Mouse (Mus musculus) thymus, adult 2 months (tissue): ENCODE results near the gene Ubl4b. TPM values are rescaled to one million over a fixed set of nuclear protein-coding genes. Genes with fewer than 3 reads are reported as not detected.

Source experiments
- DNase-seq: peaks from one replicate; pipeline ENCODE4 v3.0.0; 2021
- H3K27ac ChIP-seq: fragments of 200-500 bp; 2 replicates; pipeline ENCODE4 v1.5.1; 2012; ENCODE audit warnings: low read length, control low read depth; ENCODE audit not compliant: control insufficient read depth, insufficient read depth
- H3K27me3 ChIP-seq: fragments of 200-500 bp; 2 replicates; pipeline ENCODE4 v1.6.1; 2012; ENCODE audit warnings: mild to moderate bottlenecking, low read length, moderate library complexity, mixed read lengths; ENCODE audit not compliant: control insufficient read depth, insufficient read depth
- H3K36me3 ChIP-seq: fragments of 200-500 bp; 2 replicates; pipeline ENCODE4 v1.6.1; 2012; ENCODE audit warnings: mild to moderate bottlenecking, low read length, moderate library complexity; ENCODE audit not compliant: control insufficient read depth, insufficient read depth
- H3K4me1 ChIP-seq: fragments of 200-500 bp; replicated peaks from 2 replicates; pipeline ENCODE4 v1.6.1; 2012; ENCODE audit warnings: low read length; ENCODE audit not compliant: control insufficient read depth, insufficient read depth
- H3K4me3 ChIP-seq: fragments of 200-500 bp; 2 replicates; pipeline ENCODE4 v1.5.1; 2012; ENCODE audit warnings: mild to moderate bottlenecking, low read length, control low read depth, moderate library complexity; ENCODE audit not compliant: control insufficient read depth, insufficient read depth
- CTCF ChIP-seq: fragments of 200-500 bp; IDR thresholded peaks from 2 replicates; pipeline ENCODE4 v1.5.1; 2012; ENCODE audit warnings: mild to moderate bottlenecking, control low read depth, low read length, moderate library complexity, borderline replicate concordance; ENCODE audit not compliant: control insufficient read depth, poor library complexity, insufficient read depth; ENCODE audit errors: extremely low read depth
- POLR2A ChIP-seq: fragments of 200-500 bp; IDR thresholded peaks from 2 replicates; pipeline ENCODE4 v1.6.1; 2012; ENCODE audit warnings: mild to moderate bottlenecking, low read length, control low read depth, moderate library complexity; ENCODE audit not compliant: control insufficient read depth, poor library complexity, insufficient read depth; ENCODE audit errors: extremely low read depth
- WGBS: fragments of 180-500 bp; shearing (Covaris S2); methylation state at CpG from one replicate; pipeline ENCODE4 v1.1.7; 2018; 5-methylcytosine and 5-hydroxymethylcytosine counted together
- polyA plus RNA-seq: library from polyadenylated mRNA; depleted of rRNA; stranded (reverse); fragments of >200 nt; gene quantifications from 2 replicates; pipeline ENCODE4 v1.2.3, GENCODE M21; 2012

The Ubl4b gene
- polyA plus RNA-seq, 1 experiment = 0.07 TPM

DNA sequence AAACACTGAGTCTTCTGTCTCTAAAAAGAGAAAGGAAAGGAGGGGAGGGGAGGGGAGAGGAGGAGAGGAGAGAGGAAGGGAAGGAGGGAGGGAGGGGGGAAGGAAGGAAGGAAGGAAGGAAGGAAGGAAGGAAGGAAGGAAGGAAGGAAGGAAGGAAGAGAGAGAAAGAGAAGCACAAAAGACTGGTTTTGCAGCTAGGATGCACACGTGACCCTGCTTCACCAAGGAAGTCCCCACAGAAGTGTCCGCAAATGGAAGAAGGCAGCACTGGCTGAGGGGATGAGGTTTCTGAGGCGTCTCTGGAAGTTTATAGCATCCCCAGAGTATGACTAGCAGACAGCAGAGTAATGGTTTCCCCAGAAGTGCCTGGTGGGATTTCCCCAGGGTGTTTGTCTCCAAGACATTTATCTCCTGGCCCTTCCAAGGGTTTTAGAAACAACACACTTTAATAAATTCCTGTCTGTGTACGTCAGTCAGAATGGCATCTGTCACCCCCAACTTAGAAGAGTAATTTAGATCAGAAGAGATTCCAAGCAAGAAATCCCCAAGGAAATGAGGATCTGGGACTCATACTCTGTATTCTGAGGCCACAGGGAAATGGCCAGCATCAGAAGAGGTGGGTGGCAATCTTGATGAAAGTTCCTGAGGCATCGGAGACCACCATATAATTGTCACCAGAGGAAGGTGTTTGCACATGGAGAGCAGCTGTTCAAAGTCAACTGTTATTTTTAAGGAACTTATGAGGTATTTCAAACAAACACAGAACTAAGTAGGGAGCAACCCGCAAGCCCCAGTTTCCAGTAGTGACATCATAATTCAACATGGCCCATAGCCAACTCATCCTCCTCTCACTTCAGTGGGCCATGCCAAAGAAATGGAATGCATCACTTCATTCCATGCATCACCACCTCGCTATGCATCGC is 11.5 kb downstream of the Ubl4b start:
- WGBS = 85% methylated on average over 8 of the region's 8 CpGs
- DNase-seq = no peak
- Histone ChIP-seq H3K4me3 (no peak overlapping the region), H3K4me1 (no peaks in the 10 kb centered on the region), H3K27me3 (no peaks in the 10 kb centered on the region), H3K36me3 (no peaks in the 10 kb centered on the region), H3K27ac (no peak overlapping the region)
- no peak for TF ChIP-seq POLR2A
- TF ChIP-seq CTCF = no peak

DNA sequence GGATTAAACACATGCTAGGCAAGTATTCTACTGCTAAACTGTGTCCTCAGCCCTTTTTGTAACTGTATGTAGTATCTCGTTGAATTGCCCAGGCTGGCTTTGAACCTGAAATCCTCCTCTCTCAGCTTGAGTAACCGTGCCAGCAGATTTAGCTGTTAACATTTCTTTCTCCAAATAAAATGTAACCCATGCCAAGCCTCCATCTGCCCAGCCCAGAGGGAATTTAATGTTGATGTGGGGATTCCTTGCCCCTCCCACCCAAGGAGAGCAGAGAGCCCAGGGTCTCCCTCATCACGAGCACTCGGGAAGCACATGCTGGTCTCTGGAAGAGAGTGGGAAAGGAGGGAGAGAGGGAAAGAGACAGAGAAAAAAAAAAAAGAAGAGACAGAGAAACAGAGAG is 12.3 kb downstream of the Ubl4b start:
- Histone ChIP-seq H3K4me3 (no peak overlapping the region), H3K27ac (no peak overlapping the region), H3K27me3 (no peaks in the 10 kb centered on the region), H3K36me3 (no peaks in the 10 kb centered on the region), H3K4me1 (no peaks in the 10 kb centered on the region)
- TF ChIP-seq POLR2A = no peak
- no peak for TF ChIP-seq CTCF
- 89% methylated on average over 4 of the region's 4 CpGs for WGBS
- no peak for DNase-seq

DNA sequence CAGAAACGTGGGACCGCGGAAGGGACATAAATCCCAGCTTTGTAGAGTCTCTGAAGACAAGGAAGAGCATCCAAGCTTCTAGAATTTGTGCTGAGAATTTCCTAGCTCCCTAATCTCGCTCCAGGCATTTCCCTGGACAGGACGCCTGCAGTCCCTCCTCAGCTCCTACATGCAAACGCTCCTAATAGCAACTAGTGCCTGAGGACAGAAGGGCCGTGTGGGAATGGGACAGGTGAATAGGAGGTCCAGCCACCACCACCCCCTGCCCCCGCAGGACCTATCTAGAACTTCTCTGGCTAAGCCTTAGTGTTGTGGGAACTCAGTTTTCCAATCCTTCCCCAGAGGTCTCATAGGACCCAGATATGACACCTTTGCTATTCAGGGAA is 17.4 kb downstream of the Ubl4b start:
- H3K27me3 ChIP-seq = no peaks in the 10 kb centered on the region
- WGBS = 59% methylated on average over 8 of the region's 8 CpGs
- H3K27ac ChIP-seq = no peak overlapping the region
- H3K36me3 ChIP-seq = no peaks in the 10 kb centered on the region
- H3K4me1 ChIP-seq = no peaks in the 10 kb centered on the region
- H3K4me3 ChIP-seq = no peak overlapping the region
- no peak for DNase-seq
- TF ChIP-seq CTCF (no peak), POLR2A (no peak)

DNA sequence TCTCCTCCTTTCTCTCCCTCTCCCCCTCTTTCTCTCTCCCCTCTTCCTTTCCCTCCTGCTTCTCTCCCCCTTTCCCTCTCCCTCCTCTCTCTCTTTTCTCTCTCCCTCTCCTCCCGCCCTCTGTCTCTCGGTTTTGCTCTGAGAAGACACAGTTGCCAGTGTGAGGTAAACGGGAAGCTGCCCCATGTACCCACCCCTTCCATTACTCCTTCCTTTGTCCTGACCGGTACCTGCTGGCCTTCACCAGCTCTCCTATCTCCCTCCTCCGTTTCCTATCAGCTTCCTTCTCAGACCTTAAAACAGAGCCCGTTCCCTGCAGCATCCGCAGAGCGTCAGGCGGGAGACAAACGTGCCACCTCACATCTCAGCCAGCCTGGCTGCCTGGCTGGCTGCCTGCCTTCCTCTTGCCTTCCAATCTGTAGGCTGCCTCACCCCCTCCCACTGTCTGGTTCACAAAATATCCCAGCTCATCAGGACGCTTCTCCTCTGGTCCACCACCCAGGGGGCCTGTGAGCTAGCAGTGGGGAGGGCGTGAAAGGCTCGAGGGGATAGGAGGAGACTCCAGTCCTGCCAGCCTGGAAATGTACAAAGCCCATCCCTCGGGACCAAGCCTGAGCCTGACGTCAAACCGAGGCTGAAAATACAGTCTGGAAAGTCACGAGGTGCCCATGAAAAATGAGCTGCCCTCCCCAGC is 17.9 kb downstream of the Ubl4b start:
- Histone ChIP-seq H3K4me1 (no peaks in the 10 kb centered on the region), H3K36me3 (no peaks in the 10 kb centered on the region), H3K4me3 (no peak overlapping the region), H3K27me3 (no peaks in the 10 kb centered on the region), H3K27ac (no peak overlapping the region)
- DNase-seq = no peak
- WGBS = 18% methylated on average over 17 of the region's 17 CpGs
- TF ChIP-seq CTCF (no peak), POLR2A (no peak)

DNA sequence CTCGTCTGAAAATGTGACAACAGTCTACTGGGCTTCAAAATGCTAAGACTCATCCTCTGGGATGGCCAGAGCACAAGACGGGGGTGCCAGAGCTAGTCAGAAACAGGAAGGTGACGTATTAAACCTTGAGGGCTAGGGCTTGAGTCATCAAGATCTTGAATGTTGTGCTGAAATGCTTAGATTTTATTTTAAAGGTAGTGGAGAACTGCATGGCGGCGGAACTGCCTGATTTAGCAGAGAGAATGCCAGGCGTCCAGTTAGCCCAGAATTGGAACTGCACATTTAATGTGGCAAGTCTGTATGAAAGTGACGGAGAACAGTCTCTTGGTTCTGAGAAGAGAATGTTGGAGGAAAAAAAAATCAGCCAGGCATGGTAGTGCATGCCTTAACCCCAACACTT is 19.9 kb downstream of the Ubl4b start:
- DNase-seq = no peak
- no peak overlapping the region for H3K27ac ChIP-seq
- TF ChIP-seq POLR2A (no peak), CTCF (no peak)
- no peaks in the 10 kb centered on the region for H3K4me1 ChIP-seq
- no peak overlapping the region for H3K4me3 ChIP-seq
- 89% methylated on average over 7 of the region's 7 CpGs for WGBS
- no peaks in the 10 kb centered on the region for H3K36me3 ChIP-seq
- no peaks in the 10 kb centered on the region for H3K27me3 ChIP-seq

DNA sequence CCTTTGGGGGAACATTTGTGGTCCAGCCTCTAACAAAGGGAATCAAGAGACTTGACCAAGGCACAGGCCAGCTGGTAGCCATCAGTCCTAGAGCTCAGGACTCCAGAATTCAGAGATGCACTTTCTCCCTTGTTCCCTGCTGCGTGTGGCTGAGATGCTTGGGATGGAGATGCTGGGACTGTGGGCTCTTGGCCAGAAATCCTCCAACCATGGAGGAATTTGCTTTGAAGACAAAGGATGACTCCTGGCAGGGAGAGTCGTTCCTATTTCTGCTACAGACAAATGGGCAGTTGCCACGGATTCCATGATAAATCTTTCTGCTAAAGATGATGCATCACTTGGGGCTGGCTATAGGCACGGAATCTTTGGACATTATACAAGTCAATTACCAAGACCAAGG is 21.3 kb downstream of the Ubl4b start:
- no peaks in the 10 kb centered on the region for H3K27me3 ChIP-seq
- H3K4me1 ChIP-seq = peaks cover under 1% of the 10 kb centered on the region; the same call in 1 of the 2 replicates
- no peak overlapping the region for H3K27ac ChIP-seq
- 83% methylated on average over 4 of the region's 4 CpGs for WGBS
- TF ChIP-seq POLR2A (no peak), CTCF (no peak)
- H3K36me3 ChIP-seq = no peaks in the 10 kb centered on the region
- DNase-seq = no peak
- no peak overlapping the region for H3K4me3 ChIP-seq

DNA sequence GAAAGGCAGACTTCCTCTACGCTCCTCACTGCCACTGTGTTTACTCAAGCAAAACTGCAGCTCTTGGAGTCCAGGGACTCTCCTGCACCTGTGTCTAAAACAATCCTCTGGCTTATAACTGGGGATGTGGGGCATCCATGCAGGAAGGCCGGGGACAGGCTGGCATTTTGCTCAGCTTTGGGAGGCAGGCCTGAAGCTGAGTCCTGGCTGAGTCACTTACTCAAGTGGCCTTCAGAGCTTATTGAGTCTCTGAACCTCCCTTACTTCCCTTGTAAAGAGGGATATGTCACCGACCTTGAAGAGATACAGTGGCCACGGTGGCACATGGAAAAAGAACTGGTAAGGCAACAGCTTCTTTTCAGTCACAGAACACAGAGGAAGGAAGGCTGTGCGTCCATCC is 24.3 kb downstream of the Ubl4b start:
- WGBS = 85% methylated on average over 5 of the region's 5 CpGs
- Histone ChIP-seq H3K4me3 (no peak overlapping the region), H3K4me1 (peaks cover 2% of the 10 kb centered on the region; the same call in 1 of the 2 replicates), H3K27ac (no peak overlapping the region), H3K36me3 (no peaks in the 10 kb centered on the region), H3K27me3 (no peaks in the 10 kb centered on the region)
- no peak for TF ChIP-seq CTCF
- no peak for TF ChIP-seq POLR2A
- no peak for DNase-seq
